Mouse (Mus musculus) frontal cortex, adult 2 months (tissue): ENCODE data around the gene Rab6b. TPM values are rescaled to one million over a fixed set of nuclear protein-coding genes. Genes with fewer than 3 reads are reported as not detected.

Source experiments
- DNase-seq, 2 experiments: peaks; one replicate each; pipeline ENCODE4 v3.0.0; 2022; ENCODE audit warnings: low spot score in 1 of 2; ENCODE audit errors: extremely low spot score in 1 of 2
- polyA plus RNA-seq: library from polyadenylated mRNA; depleted of rRNA; stranded (reverse); fragments of >200 nt; gene quantifications from 2 replicates; pipeline ENCODE4 v1.2.3, GENCODE M21; 2012

Rab6b gene
- polyA plus RNA-seq, 1 experiment, result 269 TPM

GRCm38 (mm10) chr9:103186747-103187146 is 75.2 kb downstream of the Rab6b start:
- peak in 1 of 2 experiments; percentile 37 for DNase-seq

GRCm38 (mm10) chr9:103188416-103188815 is 76.8 kb downstream of the Rab6b start:
- no peak for DNase-seq

GRCm38 (mm10) chr9:103201561-103202260 is 90.1 kb downstream of the Rab6b start, which contains the start of gene Srprb:
Gene Srprb (minus strand): TSS chr9:103202137.
- DNase-seq, result peak; percentile 90 to 96

GRCm38 (mm10) chr9:103205786-103206185 is 94.2 kb downstream of the Rab6b start:
- no peak for DNase-seq

- peak; percentile 45 to 80 for DNase-seq
Observed at GRCm38 (mm10) chr9:103207846-103208245, 96.3 kb downstream of the Rab6b start.

- no peak for DNase-seq
Observed at GRCm38 (mm10) chr9:103208802-103209423, 97.3 kb downstream of the Rab6b start.

- DNase-seq, result peak in 1 of 2 experiments; percentile 47
Observed at GRCm38 (mm10) chr9:103212654-103213420, 101.2 kb downstream of the Rab6b start.

- DNase-seq, result no peak
Observed at GRCm38 (mm10) chr9:103213631-103214030, 102.0 kb downstream of the Rab6b start.

- no peak for DNase-seq
Observed at GRCm38 (mm10) chr9:103214281-103214680, 102.7 kb downstream of the Rab6b start.

GRCm38 (mm10) chr9:103224721-103225120 is 113.1 kb downstream of the Rab6b start:
- no peak for DNase-seq

GRCm38 (mm10) chr9:103225464-103225863 is 113.9 kb downstream of the Rab6b start:
- no peak for DNase-seq

GRCm38 (mm10) chr9:103226806-103227205 is 115.2 kb downstream of the Rab6b start:
- no peak for DNase-seq

GRCm38 (mm10) chr9:103227760-103228159 is 116.2 kb downstream of the Rab6b start:
- DNase-seq, result no peak

GRCm38 (mm10) chr9:103228370-103229003 is 116.9 kb downstream of the Rab6b start:
- DNase-seq, result no peak

GRCm38 (mm10) chr9:103229037-103229867 is 117.7 kb downstream of the Rab6b start:
- DNase-seq, result no peak

GRCm38 (mm10) chr9:103230151-103230951 is 118.8 kb downstream of the Rab6b start, which contains the start of the genes Gm20425 and Trf:
Gene Gm20425 (minus strand): TSS chr9:103230307.
Gene Trf (minus strand): TSS chr9:103230444.
- peak; percentile 30 to 60 for DNase-seq

GRCm38 (mm10) chr9:103232232-103233005 is 120.8 kb downstream of the Rab6b start:
- no peak for DNase-seq

- no peak for DNase-seq
Observed at GRCm38 (mm10) chr9:103233006-103233395, 121.4 kb downstream of the Rab6b start.
